Mouse (Mus musculus): ENCODE results near the gene Carnmt1.

Carnmt1 gene

GRCm38 (mm10) chr19:18670608-18671007, at the start of gene Carnmt1:
Gene Carnmt1, plus strand, starts transcription at chr19:18670764.
- peak; percentile 99 for DNase-seq

DNA sequence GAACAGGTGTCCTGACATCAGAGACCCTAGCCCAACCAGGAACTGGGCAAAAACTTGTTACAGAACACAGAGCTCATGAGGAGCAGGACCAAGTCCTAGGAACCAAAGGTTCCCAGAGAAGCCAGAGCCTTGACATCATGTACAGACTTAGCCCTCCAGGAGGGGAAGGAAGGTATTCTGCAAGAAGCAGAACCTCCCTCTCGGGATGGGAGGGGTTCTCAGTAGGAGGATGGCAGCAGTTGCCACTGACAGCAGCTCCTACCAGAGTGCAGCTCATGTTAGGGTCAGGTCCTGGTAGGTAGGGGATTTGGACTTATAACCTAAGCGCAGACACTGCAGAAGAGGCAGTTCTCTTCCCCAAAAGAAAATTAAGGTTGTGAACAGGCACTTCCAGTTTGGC, 46.7 kb upstream of the Carnmt1 start:
- DNase-seq: no peak

GRCm38 (mm10) chr19:18629589-18629988, 41.0 kb upstream of the Carnmt1 start:
- DNase-seq: no peak

GRCm38 (mm10) chr19:18630221-18631119, 40.1 kb upstream of the Carnmt1 start:
- peak; percentile 9 for DNase-seq

DNA sequence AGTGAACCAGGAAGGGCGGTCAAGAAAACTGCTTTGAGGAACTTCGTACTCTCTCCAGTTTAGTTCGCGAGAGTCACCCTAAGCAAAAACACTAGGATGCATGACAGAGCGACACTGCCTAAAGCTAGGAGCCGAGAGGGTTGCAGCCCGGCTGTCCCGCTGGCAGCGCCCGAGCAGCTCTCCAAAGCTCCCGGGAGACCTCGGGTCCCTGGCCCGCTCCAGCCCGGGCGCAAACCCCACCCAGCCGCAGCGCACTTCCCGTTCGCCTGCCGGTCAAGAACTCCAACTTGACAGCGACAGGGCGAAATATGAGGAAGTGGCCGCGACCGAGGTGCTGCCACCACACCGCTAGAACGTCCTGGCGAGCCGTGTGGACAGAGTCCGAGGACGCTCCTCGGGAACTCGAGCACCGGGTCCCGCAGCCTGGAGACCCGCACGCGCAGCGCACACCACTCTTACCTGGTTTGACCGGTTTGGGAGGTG, 39.4 kb upstream of the Carnmt1 start:
- DNase-seq: no peak

DNA sequence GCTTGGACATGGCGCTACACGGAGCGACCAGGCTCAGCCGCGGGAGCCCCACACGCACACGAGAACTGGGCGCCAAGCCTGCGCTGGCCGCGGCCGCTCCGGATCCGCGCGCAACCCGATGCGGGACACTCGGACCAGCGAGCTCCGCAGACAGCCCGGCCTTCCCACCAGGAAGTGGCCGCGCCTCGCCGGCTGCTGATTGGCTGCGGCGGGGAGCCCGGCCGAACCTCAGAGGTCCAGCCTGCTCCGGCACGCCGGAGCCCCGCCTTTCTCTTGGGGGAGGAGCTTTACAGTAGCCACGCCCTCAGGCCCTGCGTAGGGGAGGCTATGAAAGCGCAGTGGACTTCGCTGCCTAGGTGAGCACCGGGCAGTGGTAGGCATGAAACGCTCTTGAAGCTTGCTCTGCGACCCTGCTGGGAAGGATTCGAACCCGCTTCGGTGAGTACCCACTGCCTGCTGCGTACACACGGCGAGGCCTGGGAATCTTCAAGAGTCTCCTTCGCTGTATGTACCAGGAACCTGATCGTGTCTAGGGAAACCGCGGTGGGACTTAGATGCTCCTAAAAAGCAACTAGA, 38.8 kb upstream of the Carnmt1 start, which contains the start of the genes Ostf1 and Nmrk1:
Gene Ostf1, minus strand, starts transcription at position 180 of the 576 bp plus-strand sequence.
Gene Nmrk1, plus strand, starts transcription at position 307 of the 576 bp plus-strand sequence.
- peak; percentile 96 for DNase-seq

DNA sequence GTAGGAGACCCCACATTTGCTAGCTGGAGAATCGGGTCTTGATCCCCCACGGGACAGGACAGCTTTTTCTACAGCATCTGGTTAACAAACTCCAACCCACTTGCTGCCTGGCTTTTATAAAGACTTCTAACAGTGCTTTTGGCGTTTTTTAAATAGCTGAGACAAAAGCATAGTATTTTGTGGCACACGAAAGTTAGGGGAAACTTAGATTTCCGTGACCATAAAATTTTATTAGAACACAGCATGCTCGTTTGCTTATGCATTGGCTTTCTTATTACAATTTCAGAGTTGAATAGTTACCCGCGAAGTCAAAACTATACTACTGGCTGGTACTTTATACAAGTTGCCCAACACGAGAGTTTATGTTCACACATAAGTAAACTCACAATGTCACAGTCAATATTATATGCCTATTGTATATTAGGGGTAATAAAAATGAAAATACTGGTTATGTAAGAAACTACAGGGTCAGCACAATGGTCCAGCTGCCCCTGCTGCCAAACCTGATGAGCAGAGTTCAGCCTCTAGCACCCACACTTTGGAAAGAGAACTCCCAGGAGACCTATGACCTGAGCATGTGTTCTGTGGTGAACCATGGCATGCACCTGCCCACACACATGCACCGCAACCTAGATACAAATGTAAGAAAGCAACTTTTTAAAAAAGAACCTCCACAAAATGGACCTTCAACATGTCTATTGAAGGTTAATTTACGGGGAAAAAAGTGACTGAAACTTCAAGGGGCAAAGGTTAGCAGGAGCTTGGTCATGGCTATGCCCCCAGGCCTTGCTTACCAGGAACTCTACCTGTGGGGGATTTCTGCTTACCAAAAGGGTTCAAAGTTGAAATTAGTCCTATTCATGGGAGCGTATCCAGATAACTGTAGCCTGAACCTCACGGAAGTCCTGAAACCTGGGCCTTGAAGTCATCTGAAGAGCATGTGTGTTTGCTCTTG, 38.1 kb upstream of the Carnmt1 start:
- DNase-seq: no peak

- no peak for DNase-seq
Measured at GRCm38 (mm10) chr19:18637954-18638353, 32.6 kb upstream of the Carnmt1 start.

GRCm38 (mm10) chr19:18638949-18639348, 31.6 kb upstream of the Carnmt1 start:
- no peak for DNase-seq

DNA sequence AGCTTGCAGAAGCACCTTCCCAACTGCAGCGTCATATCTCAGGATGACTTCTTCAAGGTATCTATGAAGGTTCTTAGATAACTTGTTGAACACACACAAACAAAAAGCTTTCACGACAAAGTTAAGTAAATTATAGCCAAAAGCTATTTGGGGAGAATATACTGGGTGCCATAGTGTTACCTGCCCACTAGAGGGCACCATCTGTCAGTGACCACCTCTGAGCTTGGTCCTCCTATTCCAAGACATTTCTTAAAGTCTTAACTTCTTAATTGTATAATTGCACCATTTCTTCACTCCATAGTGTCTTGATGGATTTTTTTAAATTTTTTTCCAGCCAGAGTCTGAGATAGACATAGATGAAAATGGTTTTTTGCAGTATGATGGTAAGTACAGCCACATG, 31.0 kb upstream of the Carnmt1 start:
- no peak for DNase-seq

GRCm38 (mm10) chr19:18641001-18641400, 29.6 kb upstream of the Carnmt1 start:
- DNase-seq: no peak

GRCm38 (mm10) chr19:18643411-18643810, 27.2 kb upstream of the Carnmt1 start:
- DNase-seq: no peak

- DNase-seq: no peak
Measured at GRCm38 (mm10) chr19:18644084-18644483, 26.5 kb upstream of the Carnmt1 start.

DNA sequence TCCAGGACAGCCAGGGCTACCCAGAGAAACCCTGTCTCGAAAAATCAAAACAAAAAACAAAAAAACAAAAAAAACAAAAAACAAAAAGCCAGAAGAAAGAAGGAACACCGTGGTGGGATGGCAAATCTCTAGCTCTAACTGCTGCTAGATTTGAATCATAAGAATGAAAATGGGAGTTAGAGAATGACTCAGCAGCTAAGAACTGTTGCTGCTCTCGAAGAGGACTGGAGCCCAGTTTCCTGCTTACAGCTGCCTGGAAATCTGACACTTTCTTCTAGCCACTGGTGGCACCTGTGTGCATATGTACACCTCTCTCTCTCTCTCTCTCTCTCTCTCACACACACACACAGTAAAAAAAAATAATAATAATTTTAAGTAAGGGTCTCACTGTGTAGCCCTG, 24.2 kb upstream of the Carnmt1 start:
- DNase-seq: no peak

- DNase-seq: no peak
Measured at GRCm38 (mm10) chr19:18646853-18647420, 23.6 kb upstream of the Carnmt1 start.

GRCm38 (mm10) chr19:18647775-18648557, 22.6 kb upstream of the Carnmt1 start:
- no peak for DNase-seq

DNA sequence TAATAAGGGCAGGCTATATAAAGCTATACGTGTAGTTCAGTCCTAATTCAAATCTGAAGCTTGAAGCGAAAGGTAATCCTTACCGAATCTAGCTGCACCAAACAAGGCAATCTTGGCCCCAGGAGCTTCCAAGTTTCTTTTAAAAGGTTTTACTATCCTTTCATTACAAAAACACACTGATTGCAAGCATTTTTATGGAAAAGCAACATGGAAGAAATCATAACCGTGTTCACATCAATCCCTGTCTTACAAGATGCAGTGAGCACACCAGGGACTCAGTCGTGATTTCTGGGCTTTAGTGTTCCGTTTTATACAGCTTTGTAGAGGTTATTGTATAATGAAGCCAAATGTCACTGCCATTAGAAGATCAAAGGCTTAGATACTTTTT, 22.0 kb upstream of the Carnmt1 start:
- no peak for DNase-seq

DNA sequence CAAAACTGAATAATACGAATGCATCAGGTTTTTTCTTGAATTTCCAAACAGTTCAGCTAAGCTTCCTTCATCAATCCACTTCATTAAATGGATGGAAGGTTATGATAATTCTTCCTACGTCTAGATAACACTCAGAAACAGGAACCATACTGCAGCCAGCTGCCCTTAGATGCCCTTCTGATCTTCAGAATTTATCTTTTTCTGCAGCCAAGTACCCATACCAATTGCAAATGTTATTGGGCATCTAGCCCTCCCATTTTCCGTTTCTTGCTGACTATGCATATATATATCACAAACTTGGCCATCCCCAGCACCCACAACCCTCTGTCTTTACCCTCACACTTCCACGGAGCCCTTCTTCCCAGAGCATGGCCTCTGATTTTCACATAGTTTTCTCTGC, 20.6 kb upstream of the Carnmt1 start:
- DNase-seq: no peak

- no peak for DNase-seq
Measured at GRCm38 (mm10) chr19:18650473-18650872, 20.1 kb upstream of the Carnmt1 start.

- no peak for DNase-seq
Measured at GRCm38 (mm10) chr19:18652592-18652991, 18.0 kb upstream of the Carnmt1 start.

- no peak for DNase-seq
Measured at GRCm38 (mm10) chr19:18653058-18653457, 17.5 kb upstream of the Carnmt1 start.

GRCm38 (mm10) chr19:18654330-18654729, 16.2 kb upstream of the Carnmt1 start:
- no peak for DNase-seq
